Mouse (Mus musculus) left cerebral cortex, postnatal 14 days (tissue): ENCODE measurements at regions not wholly inside any gene's neighbourhood (a gene's known extent, or its start where the extent isn't known, plus 50 kb on each side); places are given as distances from the start of the nearest gene placed in this dataset.
"Not testable (repeated sequence)": the region's sequence is repeated elsewhere in the genome, so short reads cannot be mapped to it uniquely, and the experiment has no call there.

Experiments
- DNase-seq, 2 experiments: peaks; one replicate each; pipeline ENCODE4 v3.0.0; 2021 to 2022; ENCODE audit warnings: low spot score in 2 of 2, mixed read lengths in 1 of 2
- intact Hi-C: fragments of 180-260 bp; cut with DNase I; formaldehyde crosslinking; loops from one replicate; pipeline ENCODE4 v1.15.1; 2025

GRCm38 (mm10) chr5:52026148-52026547 lies 164.2 kb downstream of the Dhx15 start:
- intact Hi-C loops, result no loop called here
- no peak for DNase-seq

- DNase-seq, result peak; percentile 79 to 91
- intact Hi-C loops, result no loop called here
Observed at GRCm38 (mm10) chr5:52023212-52023611, 167.1 kb downstream of the Dhx15 start.

GRCm38 (mm10) chr5:52016992-52017391 lies 173.3 kb downstream of the Dhx15 start:
- intact Hi-C loops, result no loop called here
- no peak for DNase-seq

- intact Hi-C loops, result no loop called here
- DNase-seq, result no peak
Observed at GRCm38 (mm10) chr5:52015786-52016185, 174.5 kb downstream of the Dhx15 start.

- no peak for DNase-seq
- intact Hi-C loops, result no loop called here
Observed at GRCm38 (mm10) chr5:52010426-52010825, 179.9 kb downstream of the Dhx15 start.

GRCm38 (mm10) chr5:52008942-52009341 lies 181.4 kb downstream of the Dhx15 start:
- intact Hi-C loops, result no loop called here
- no peak for DNase-seq

- no peak for DNase-seq
- intact Hi-C loops, result no loop called here
Observed at GRCm38 (mm10) chr5:52006843-52007242, 183.5 kb downstream of the Dhx15 start.

GRCm38 (mm10) chr5:51990847-51991610 lies 199.3 kb downstream of the Dhx15 start:
- intact Hi-C loops, result no loop called here
- DNase-seq, result no peak

GRCm38 (mm10) chr5:51989396-51989795 lies 200.9 kb downstream of the Dhx15 start:
- intact Hi-C loops, result no loop called here
- no peak for DNase-seq

- intact Hi-C loops, result no loop called here
- no peak for DNase-seq
Observed at GRCm38 (mm10) chr5:51988913-51989312, 201.4 kb downstream of the Dhx15 start.

GRCm38 (mm10) chr5:51984966-51985365 lies 205.3 kb downstream of the Dhx15 start:
- DNase-seq, result no peak
- intact Hi-C loops, result no loop called here

- intact Hi-C loops, result no loop called here
Observed at GRCm38 (mm10) chr5:51982780-51983179, 207.5 kb downstream of the Dhx15 start.

GRCm38 (mm10) chr5:51980901-51981300 lies 209.4 kb downstream of the Dhx15 start:
- no peak for DNase-seq
- intact Hi-C loops, result no loop called here

More at GRCm38 (mm10) chr5:51982780-51983179, 207.5 kb downstream of the Dhx15 start:
- peak; percentile 24 to 29 for DNase-seq

GRCm38 (mm10) chr5:51952499-51952898 lies 237.8 kb downstream of the Dhx15 start:
- no peak for DNase-seq
- intact Hi-C loops, result no loop called here

- no peak for DNase-seq
- intact Hi-C loops, result no loop called here
Observed at GRCm38 (mm10) chr5:51949996-51950395, 240.3 kb downstream of the Dhx15 start.

GRCm38 (mm10) chr5:51946062-51946461 lies 244.3 kb downstream of the Dhx15 start:
- intact Hi-C loops, result no loop called here
- DNase-seq, result no peak

- intact Hi-C loops, DNase-seq: not testable (repeated sequence)
Observed at GRCm38 (mm10) chr5:51941925-51942291, 248.4 kb downstream of the Dhx15 start.

GRCm38 (mm10) chr5:51941255-51941924 lies 248.9 kb downstream of the Dhx15 start:
- no peak for DNase-seq
- intact Hi-C loops, result no loop called here

GRCm38 (mm10) chr5:51938845-51939244 lies 251.5 kb downstream of the Dhx15 start:
- intact Hi-C loops, result no loop called here
- DNase-seq, result no peak

- intact Hi-C loops, result no loop called here
- DNase-seq, result no peak
Observed at GRCm38 (mm10) chr5:51937320-51937719, 253.0 kb downstream of the Dhx15 start.
